Mouse (Mus musculus) lung, adult 10 weeks (tissue): ENCODE data around the gene Haus2. TPM values are rescaled to one million over a fixed set of nuclear protein-coding genes. Genes with fewer than 3 reads are reported as not detected.

Source experiments
- polyA plus RNA-seq: library from polyadenylated mRNA; stranded (reverse); fragments of 350-450 nt; fragmentation: Illumina TruSeq; extraction: RNeasy Lipid Tissue Mini Kit (QIAGEN cat#74804); gene quantifications from one replicate; pipeline ENCODE4 v1.2.3, GENCODE M21; 2014; ENCODE audit warnings: low read depth, low replicate concordance; ENCODE audit not compliant: insufficient read depth

The Haus2 gene
- 8.7 TPM for polyA plus RNA-seq

GRCm38 (mm10) chr2:120608830-120609723 lies at the start of gene Haus2, which contains the start of gene Lrrc57:
Haus2 (plus strand) TSS chr2:120609383.
Lrrc57 (minus strand) TSS chr2:120609520.

GRCm38 (mm10) chr2:120563235-120563990 lies 45.8 kb upstream of the Haus2 start, which contains the start of gene Zfp106:
Zfp106 (minus strand) TSS chr2:120563843.

DNA sequence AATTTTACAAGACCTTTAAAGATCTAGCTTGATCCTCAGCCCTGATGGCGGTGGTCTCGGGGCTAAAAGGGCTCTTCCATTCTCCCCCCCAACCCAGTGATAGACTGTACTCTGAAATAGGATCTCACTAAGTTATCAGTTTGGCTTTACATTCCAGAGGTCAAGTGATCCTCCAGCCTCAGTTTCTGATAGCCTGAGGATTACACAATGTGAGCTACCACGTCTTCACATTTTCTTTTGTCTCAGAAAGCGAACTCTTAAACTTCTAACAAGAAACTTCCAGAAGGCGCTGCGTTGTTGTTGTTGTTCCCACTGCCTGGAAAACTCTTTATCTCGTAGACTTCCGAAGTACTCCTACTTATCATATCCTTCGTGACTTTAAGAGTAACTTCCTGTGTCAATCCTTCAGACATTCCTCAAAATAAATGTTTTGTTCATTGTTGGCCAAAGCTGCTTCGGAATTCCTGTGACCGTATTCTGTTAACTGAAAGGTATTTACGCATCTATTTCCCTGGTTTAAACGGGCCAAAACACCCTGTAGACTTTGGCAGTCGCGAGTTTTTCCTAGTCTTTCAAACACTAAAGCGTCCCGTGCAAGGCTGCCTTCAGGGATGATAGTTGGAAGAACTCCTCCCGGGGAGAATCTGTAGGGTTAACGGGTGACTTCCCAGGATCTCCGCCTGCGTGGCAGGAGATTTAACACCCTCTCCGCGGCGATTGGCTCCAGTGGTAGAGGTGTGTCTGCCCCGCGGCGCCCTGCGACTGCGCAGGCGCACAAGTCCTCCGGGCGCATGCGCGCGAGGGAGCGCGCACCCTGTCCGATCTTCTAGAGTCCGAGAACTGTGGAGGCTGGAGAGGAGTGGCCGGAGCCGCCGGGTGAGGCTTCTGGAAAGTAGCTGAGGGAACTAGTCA lies 42.0 kb upstream of the Haus2 start, which contains the start of gene Snap23:
Snap23 (plus strand) TSS at position 786 of the 912 bp plus-strand sequence.

GRCm38 (mm10) chr2:120628886-120629735 lies 19.9 kb downstream of the Haus2 start, which contains the start of gene Stard9:
Stard9 (plus strand) TSS chr2:120629121.

Other genes with a start within 250 kb of the Haus2 start
- gene Ganc, start 205.5 kb upstream of the Haus2 start, polyA plus RNA-seq: 5.6 TPM
- 20.3 TPM for gene Tmem87a, start 205.3 kb upstream of the Haus2 start, polyA plus RNA-seq
- gene Capn3, start 153.4 kb upstream of the Haus2 start, polyA plus RNA-seq: 0.68 TPM
- 18.7 TPM for gene Zfp106, start 45.5 kb upstream of the Haus2 start, polyA plus RNA-seq
- 31.7 TPM for gene Snap23, start 41.7 kb upstream of the Haus2 start, polyA plus RNA-seq
- gene Lrrc57, start 137 bp downstream of the Haus2 start, polyA plus RNA-seq: 19.1 TPM
- gene Stard9, start 19.7 kb downstream of the Haus2 start, polyA plus RNA-seq: 18.7 TPM
- gene Cdan1, start 240.7 kb downstream of the Haus2 start, polyA plus RNA-seq: 4.9 TPM
- gene Ttbk2, start 241.2 kb downstream of the Haus2 start, polyA plus RNA-seq: 2.0 TPM